Mouse (Mus musculus): ENCODE data around the gene Nlk.
A peak's percentile ranks its signal among the peaks of the same experiment; 100 is the strongest.
"Not testable (repeated sequence)": the region's sequence is repeated elsewhere in the genome, so short reads cannot be mapped to it uniquely, and the experiment has no call there.

Gene Nlk

DNA sequence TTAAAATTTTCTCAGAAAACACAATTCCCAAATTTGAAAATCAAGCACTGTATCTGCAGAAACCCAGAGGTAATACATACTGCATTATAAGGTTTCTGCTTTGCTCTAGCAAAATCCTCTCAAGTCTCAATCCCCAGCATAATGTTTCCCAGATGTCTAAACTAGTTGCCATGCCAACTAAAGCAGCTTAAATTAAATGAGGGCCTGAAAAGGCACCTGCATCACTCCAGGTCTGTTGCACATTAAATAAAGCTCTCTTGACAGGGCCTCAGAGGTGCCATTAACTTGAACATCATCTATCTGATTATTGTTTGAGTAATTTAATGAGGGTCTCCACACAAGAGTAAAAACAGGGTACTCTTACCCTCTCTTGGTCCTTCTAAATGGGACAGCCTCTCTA, 100.4 kb downstream of the Nlk start:
- DNase-seq (ENCODE audit: low spot score) = no peak

DNA sequence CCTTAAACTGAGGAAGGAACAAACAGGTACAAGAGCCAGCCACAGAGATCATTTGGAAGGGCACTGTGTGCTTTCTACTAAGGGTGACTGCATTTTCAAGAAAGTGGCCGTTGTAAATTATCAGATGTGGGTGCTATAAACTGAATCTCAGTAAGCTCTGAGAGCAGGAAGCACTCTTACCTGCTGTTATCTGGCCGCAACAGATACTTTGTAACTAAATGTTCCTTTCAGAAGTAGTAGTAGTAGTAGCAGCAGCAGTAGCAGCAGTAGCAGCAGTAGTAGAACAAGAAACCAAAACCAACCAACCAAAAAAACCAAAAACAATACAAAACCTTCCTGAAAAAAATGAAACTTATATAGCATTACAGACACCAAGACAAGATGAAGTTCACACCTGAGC, 101.4 kb downstream of the Nlk start:
- DNase-seq (ENCODE audit: low spot score) = peak; percentile 14

DNA sequence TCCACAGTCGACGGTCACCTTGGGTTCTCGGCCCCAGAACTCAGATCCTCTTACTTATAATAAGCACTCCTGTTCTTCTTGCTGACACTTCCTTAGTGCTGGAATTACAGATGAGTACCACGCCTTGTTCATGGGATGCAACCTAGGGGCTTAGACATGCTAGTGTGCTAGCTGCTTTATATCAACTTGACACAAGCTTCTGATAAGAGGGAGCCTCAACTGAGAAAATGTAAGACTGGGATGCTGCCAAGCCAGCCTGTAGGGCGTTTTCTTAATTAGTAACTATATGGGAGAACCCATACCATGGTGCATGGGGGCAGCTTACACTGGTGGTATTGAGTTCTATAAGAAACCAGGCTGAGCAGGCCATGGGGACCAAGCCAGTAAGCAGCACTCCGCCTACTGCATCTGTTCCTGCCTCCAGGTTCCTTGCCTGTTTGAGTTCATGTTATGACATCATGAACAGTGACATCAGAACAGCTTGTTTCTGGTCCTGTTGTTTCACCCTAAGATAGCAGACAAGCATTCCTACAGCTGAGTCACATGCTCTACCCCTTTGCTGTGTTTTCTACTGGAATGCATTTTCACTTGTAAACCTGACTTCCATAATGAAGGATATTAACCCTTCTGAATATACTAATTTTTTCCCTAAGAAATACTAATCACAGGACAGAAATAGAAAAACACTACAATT, 102.8 kb downstream of the Nlk start:
- no peak for DNase-seq (ENCODE audit: low spot score)

DNA sequence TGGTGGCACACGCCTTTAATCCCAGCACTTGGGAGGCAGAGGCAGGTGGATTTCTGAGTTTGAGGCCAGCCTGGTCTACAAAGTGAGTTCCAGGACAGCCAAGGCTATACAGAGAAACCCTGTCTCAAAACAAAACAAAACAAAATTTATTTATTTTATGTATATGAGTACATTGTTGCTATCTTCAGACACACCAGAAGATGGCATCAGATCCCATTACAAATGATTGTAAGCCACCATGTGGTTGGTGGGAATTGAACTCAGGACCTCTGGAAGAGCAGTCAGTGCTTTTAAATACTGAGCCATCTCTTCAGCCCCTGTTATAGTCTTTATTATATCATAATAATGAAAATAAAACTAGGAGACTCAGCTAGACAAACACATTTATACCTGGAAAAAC, 109.5 kb downstream of the Nlk start:
- DNase-seq (ENCODE audit: low spot score) = not testable (repeated sequence)

DNA sequence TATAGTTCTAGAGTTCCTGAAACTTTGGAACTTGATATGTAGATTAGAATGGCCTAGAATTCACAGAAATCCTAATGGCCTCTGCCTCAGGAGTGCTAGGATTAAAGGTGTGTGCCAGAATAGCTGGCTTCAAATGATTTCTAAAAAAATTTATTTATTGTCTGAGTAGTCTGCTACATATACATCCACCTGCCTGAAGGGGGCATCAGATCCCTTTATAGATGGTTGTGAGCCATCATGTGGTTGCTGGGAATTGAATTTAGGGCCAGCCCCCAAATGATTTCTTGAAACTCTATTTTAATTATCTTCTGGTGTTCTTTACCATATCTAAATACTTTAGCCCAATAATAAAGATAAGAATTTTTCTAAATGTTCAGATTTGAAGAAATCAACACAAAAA, 111.1 kb downstream of the Nlk start:
- no peak for DNase-seq (ENCODE audit: low spot score)

DNA sequence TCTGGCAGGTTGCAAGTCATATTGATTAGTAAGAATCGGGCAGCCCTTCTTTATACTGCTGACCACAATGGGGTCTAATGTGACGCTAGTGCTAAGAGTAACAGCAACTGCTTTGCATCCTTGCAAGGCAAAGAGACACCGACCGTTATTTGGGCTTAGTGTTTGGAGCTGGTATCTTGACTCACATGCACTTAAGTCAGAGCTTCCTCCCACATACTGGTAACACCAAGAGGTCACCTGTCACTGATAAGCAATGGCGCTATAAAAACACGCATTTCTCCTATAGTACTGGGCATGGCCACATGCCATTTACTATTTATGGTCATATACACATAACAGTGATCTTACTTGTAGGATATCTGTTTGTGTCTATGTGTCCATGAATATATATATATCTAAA, 114.3 kb downstream of the Nlk start:
- no peak for DNase-seq (ENCODE audit: low spot score)

DNA sequence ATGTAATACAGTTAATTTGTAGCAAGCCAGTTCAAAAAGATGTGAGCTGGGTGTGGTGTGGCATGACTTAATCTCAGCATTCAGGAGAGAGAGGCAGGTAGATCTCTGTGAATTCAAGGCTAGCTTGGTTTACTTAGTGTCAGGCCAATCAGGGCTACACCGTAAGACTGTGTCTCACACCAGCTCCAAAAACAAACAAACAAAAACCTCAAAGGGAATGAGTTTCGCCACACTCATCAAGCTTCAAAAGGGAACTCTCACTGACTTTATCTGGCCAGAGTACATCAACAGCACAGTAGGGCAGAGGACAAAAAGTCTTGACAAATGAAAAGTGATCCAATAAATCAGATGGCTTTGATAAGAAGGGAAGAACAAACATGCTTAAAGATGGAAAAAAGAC, 122.2 kb downstream of the Nlk start:
- DNase-seq (ENCODE audit: low spot score) = no peak

DNA sequence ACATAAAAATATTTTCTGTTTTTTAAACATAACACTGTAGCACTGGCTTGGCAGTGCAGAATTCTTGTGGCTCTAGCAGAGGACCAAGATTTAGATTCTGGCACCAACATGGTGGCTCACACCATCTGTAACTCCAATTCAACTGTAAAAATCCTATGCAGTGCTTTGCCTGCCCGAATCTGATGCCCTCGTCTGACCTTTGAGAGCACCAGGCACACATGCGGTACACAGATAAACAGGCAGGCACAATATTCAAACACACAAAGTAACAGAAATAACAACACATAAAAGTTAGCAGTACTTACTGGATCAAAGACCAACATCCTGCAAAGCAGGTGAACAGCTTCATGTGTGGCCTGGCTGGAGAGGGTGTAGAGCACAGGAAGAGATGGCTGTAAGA, 122.6 kb downstream of the Nlk start:
- DNase-seq (ENCODE audit: low spot score) = no peak

DNA sequence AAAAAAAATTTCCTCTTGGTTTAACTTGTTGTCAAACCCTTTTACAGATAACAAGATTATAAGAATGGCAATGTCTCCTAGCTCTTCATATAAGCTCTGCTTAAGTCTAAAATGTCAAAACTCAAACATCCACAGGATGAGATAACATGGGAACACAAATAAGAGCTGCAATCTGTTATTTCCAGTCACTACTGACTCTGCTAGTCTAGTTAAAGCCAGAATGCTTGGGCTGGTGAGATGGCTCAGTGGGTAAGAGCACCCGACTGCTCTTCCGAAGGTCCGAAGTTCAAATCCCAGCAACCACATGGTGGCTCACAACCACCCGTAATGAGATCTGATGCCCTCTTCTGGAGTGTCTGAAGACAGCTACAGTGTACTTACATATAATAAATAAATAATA, 123.1 kb downstream of the Nlk start:
- not testable (repeated sequence) for DNase-seq (ENCODE audit: low spot score)

DNA sequence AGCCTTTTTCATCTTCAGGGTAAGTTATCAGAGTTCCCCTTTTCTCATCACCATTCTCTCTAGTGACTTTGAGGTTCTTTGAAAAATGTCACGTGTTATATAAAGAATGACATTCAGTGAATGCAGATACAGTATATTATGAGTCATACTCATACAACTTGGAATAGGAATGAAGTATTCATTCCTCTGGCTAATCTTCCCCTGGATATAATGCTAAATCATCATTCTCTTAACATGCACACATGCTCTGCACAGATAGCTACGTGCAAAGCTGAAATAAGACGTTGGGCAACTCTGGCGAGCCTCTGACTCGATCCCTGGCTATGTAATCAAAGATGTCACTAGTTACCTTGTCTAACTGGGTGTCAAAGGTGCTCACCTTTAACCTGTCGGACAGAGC, 125.3 kb downstream of the Nlk start:
- DNase-seq (ENCODE audit: low spot score) = no peak

DNA sequence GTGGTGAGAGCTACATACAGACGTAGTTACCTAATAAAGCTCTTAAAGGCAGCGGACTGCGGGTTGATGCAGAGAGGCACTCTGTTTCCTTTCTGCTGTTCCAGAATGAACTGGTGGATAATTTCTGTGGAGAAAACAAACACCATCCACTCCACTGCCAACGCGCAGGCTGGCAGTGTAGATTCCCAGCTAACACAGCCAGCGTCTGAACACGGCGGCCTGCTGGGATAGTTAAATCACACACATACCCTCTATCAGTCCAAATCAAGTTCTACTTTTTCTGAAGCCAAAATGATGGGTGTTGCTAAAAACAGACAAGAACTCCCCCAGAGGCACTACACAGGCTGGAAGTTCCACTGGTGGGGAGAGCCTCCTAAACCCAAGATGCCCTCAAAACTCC, 125.7 kb downstream of the Nlk start:
- DNase-seq (ENCODE audit: low spot score) = no peak

DNA sequence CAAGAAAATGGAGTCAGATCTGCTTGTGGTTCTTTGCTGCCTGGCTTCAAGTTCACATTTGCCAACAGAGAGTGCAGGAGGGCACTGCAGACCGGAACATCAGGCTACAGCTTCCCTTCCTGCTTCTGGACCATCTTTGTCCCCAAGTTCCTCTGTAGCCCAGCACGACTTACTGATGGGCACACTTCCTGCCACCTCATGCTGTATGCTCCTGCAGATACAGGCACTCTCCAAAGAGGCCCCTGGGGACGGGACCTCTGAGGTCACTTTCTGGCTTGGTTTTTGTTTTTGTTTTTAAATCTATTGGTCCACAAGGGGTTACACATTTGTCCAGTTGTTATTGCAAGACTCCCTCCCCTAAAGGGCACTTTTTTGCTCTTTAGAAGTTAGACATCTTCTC, 127.4 kb downstream of the Nlk start:
- no peak for DNase-seq (ENCODE audit: low spot score)

DNA sequence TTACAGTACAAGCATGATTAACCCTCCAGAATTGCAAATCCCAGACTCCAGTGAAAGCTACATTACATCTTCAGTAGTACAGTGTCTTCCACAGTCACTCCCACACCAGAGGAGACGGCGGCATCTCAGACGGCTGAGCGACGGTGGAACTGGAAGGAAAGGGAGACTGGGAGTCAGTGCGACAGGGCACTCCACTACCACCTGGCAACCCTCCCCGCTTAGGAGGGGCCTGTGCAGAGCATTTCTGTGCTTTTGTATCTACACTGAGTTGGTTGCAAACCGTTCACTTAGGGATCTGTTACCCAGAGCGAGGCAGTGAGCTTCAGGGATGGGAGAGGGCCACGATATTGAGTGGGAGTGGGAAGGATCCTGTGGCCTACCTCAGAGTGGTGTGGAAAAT, 128.3 kb downstream of the Nlk start:
- no peak for DNase-seq (ENCODE audit: low spot score)

DNA sequence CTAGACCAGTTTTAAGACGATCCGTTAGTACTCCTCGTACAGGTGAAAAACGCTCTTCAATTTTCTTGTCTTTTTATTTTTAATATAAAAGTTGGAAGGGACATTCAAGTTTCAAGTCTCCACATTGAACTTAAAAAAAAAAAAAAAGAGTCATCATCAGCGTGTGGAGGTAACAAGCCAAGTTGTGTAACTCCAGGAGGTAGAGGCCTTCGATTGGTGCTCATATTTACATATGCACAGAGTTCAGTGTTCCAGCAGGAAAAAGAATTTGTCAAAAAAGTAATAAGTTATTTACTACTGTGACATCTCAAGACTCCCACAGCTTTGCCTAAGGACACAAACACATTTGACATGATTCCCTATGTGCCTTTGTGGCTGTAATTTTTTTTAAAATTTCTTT, 129.6 kb downstream of the Nlk start:
- no peak for DNase-seq (ENCODE audit: low spot score)

DNA sequence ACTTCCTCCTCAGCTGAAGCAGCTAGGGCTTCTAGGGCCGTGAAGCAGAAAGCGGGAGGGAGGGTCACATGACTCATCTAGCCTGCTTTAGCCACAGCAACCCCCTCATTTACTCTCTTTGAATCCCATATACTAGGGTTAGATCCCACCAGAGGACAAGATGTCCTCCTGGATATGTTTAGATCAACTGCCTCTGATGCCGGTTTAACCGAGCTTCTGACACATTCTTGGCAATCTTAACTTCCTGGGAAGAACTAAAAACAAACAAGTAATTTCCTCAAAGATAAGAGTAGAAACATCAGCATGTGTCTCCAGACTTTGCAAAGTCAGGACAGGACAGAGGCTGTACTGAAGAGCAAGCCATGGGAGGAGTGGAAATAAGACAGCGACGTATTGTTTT, 130.4 kb downstream of the Nlk start:
- DNase-seq (ENCODE audit: low spot score) = no peak

DNA sequence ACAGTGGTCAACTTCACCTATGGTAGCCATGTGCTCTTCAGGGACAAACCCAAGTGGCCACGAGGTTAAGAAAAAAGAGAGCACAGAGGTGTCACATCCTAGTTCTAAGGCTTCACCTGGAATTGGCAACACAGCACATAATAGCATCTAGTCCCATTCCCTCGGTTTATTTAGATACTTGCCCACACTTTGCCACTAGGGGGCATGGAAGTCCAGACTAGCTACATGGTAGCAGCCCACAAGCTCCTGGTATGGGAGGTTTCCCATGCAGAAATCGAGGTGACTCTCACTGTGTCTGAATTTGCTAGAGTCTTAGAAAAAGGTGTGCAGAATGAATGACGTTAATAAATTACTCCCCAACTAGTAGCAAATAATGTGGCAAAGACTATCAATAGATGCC, 136.7 kb downstream of the Nlk start:
- no peak for DNase-seq (ENCODE audit: low spot score)

DNA sequence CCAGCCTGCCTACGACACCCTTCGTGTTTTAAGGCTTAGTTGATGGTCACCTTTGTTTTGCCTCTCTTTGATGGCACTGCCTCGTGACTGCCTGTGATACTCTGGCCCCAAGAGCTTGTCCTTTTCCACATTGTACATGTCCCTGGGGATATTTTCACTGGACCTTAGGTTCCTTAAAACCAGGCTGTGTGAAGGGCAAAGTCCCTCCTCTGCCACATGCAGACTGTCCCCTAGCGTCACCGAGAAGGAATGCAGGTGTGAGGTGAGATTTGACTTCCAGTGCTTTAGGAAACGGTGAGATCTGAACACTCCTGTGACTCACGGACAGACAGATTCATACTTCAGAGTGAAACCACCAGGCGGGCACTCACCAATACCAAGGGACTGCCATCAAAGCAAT, 139.9 kb downstream of the Nlk start:
- no peak for DNase-seq (ENCODE audit: low spot score)

DNA sequence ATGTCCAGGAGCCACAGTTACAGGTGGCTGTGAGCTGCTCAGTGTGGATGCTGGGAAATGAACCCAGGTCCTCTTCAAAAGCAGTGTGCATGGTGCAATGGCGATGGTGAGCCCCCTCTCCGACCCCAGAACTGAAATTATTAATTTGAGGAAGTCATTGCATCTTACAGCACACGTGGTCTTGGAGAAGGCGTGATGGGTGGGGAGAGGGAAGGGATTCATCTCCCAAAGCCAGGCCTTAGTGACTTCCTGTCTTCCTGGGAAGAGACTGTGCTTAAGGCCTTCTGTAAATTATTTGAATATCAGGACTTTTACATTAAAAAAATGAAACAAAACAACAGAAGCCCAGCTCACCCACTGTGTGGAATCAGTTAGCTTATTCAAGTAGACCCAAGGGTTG, 141.1 kb downstream of the Nlk start:
- no peak for DNase-seq (ENCODE audit: low spot score)

DNA sequence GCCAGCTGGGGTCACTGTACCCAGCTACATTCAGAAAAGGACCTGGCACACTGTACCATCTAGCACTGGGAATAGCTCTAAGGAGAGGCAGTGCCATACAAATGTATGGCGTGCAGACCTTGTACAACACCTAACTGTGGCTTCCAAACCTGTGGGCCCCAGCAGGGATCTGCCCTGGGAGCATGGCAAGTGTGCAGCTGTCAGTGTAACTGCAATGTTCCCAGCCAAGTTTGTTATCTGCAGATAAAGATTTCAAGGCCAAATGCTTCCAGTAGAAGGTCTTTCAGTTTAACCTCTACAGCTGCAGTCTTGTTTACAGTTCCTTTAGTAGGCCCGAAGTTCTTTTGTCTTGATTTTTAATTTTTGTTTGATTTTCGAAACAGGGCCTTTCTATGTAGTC, 141.6 kb downstream of the Nlk start:
- DNase-seq (ENCODE audit: low spot score) = peak; percentile 56

DNA sequence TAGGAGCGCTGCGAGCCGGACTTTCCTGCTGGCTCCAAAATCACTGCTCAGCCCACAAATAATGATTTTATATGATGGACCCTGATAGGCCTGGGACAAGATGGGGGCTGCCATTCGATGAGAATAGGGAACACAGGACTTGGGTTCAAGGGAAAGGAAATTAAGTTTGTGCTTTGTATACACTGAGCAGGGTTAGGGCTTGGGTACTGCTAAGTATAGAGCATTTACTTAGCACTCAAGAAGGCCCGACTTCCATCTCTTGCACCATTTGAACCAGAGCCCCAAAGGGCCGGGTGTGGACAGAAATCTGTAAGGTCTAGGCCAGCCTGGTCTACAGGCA, 146.1 kb downstream of the Nlk start:
- DNase-seq (ENCODE audit: low spot score) = no peak

DNA sequence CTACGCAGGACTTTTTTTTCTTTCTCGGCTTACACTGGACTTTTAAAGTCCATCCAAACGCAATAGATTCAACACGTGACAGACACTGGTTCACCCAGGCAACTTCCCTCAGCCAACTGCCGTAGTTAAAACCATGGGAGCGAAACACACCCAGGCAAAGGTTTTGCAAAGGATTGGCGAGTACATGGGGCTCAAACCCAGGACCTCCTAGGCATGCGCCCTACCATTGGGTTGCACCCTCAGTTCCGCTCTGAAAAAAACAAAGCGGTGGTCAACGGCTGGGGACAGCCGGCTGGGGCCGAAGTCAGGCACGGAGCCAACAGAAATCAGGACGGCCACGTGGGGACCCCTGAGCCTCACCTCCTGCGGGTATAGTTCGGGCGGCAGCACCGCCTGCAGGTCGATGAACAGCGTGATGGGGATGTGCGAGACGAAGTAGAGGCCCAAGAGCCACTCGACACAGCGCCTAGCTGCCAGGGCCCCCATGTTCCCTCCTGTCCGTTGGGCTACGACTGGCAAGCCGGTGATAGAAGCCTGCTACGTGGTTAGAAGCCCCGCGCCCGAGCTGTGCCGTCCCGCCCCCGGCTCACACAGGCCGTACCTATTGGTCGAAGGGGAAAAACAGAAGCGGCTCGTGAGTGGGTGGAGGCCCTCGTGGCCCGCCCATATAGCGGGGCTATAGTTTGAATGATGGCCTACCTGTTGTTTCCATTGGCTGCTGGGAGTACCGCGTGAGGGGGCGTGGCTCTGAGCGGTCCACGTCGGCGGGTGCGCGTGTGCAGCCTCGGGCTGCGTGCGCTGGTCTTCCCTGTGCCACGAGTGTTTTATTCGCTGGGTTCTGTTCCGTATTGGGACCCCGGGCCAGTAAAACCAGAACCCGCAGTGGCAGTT, 146.8 kb downstream of the Nlk start, which contains the start of gene Tmem97:
Gene Tmem97 (minus strand): TSS at position 610 of the 891 bp plus-strand sequence.
- peak; percentile 98 for DNase-seq (ENCODE audit: low spot score)

DNA sequence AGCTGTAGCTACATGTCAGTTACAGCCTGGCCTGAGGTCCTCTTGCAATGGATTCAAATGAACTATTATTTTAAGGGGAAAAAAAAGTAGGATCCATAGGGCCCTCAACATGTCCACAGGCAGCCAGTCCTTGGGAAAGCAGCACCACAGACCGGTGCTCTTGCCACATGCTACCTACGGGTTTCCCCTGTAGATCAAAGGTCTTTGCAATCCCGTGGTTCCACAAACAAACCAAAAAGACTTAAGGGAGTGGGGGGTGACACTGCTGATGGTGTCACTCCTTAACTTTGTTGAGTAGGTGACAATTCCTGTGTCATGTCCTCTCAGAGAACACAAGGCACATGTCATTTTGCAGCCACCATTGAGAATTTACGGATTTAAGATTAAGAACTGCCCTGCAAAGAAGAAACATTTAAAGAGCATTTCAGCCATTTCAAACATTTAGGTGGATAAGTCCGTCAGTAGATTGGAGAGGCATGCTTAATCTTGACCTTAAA, 147.6 kb downstream of the Nlk start:
- DNase-seq (ENCODE audit: low spot score) = no peak

DNA sequence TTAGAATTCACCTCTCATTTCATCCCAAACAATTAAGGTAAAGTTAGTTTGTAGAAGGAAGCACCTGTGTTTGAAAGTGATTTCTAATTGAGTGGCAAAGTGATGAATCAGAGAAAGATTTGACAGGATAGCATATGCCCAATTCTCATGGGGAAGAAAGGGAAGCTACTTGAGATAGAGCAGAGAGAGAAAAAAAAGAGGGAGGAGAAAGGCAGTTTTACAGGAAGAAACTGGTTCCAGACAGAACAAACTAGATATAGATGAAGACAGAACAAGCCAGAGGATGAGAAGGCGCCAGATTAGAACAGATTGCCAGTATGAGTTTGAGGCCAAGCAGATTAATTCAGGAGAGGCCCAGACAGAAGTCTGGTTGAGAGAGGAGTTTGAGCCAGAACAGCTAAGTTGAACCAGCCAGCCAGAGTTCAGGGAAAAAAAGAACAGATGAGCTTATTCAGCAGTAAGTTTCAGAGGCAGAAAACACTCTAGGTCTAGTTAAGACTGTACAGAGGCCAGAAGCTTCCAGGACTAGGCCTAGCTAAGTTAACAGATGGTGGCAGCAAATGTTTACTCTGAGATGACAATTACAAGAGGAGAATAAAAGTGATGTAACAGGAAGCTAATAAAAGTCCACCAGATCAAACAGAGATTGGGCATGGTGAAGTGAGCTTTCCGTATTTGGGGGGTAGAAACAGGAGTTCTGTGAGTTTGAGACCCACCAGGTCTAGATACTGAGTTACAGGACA, 149.3 kb downstream of the Nlk start:
- DNase-seq (ENCODE audit: low spot score) = no peak

Measured in testis, postnatal 14 days (tissue).